Mouse (Mus musculus): ENCODE data around the gene Ulk4. TPM values are rescaled to one million over a fixed set of nuclear protein-coding genes. Genes with fewer than 3 reads are reported as not detected.
A peak's percentile ranks its signal among the peaks of the same experiment; 100 is the strongest.

Ulk4 gene
- polyA plus RNA-seq, 1 experiment from 2014 or later: 136 TPM

DNA sequence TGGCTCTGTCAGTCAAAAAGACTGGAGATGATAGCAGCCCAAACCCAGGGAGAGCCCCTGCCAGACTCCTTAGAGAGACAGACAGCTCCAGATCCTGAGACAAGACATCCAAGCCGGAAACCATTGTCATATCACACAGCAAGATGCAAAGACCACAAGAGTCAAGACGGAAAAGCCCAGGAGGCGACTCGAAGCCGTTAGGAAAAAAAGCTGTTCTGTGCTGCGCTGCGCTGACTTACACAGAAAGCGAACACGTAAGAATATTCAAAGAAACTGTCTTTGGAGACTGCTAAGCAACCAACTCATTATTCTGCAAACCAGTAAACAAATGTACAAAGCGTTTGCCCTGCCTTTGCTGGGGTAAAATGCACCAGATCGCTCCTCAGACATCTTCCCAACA is 101.8 kb downstream of the Ulk4 start:
- ATAC-seq (replicated peaks; ENCODE audit: low FRiP score, low read depth) (no peak), DNase-seq (ENCODE audit: low spot score) (no peak)
- Histone ChIP-seq H3K36me3 (ENCODE audit: insufficient read depth, low read length) (no peaks in the 10 kb centered on the region), H3K4me2 (ENCODE audit: low read length) (no peak overlapping the region), H3K27ac (no peak overlapping the region), H3K9me3 (replicated peaks; ENCODE audit: low read length) (no peaks in the 10 kb centered on the region), H3K4me3 (replicated peaks; ENCODE audit: low read depth, low read length) (no peak overlapping the region), H3K9ac (ENCODE audit: low read depth, low read length) (no peak overlapping the region), H3K27me3 (ENCODE audit: insufficient read depth, low read length) (no peaks in the 10 kb centered on the region), H3K4me1 (replicated peaks; ENCODE audit: insufficient read depth, low read length) (no peaks in the 10 kb centered on the region)
- WGBS: 91% methylated on average over 11 of the region's 11 CpGs
- TF ChIP-seq CTCF (IDR thresholded peaks at IDR 0.05; ENCODE audit: low read depth): no peak

DNA sequence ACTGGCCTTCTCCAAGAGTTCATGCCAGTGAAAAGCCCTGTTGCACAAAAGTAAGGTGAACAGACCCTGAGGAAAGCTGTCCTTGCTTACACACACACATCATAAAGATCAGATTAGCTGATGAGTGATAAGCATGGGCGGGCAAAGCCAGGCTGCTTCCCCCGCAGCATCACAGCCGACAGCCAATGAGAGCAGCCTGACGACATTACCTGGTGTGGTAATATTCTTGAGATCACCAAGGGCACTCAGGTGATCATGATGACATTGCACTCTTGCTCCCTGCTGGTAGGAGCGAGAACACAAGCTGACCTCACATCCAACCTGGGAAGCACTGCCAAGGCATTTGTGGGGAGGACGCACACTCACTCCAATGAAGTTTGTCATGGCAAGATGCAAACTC is 104.9 kb downstream of the Ulk4 start:
- Histone ChIP-seq H3K27me3 (ENCODE audit: insufficient read depth, low read length) (no peaks in the 10 kb centered on the region), H3K27ac (no peak overlapping the region), H3K9me3 (replicated peaks; ENCODE audit: low read length) (no peaks in the 10 kb centered on the region), H3K4me3 (replicated peaks; ENCODE audit: low read depth, low read length) (no peak overlapping the region), H3K9ac (ENCODE audit: low read depth, low read length) (no peak overlapping the region), H3K4me2 (ENCODE audit: low read length) (no peak overlapping the region), H3K36me3 (ENCODE audit: insufficient read depth, low read length) (no peaks in the 10 kb centered on the region), H3K4me1 (replicated peaks; ENCODE audit: insufficient read depth, low read length) (no peaks in the 10 kb centered on the region)
- ATAC-seq (replicated peaks; ENCODE audit: low FRiP score, low read depth) (no peak), DNase-seq (ENCODE audit: low spot score) (no peak)
- WGBS: 83% methylated on average over 6 of the region's 6 CpGs
- TF ChIP-seq CTCF (IDR thresholded peaks at IDR 0.05; ENCODE audit: low read depth): no peak

DNA sequence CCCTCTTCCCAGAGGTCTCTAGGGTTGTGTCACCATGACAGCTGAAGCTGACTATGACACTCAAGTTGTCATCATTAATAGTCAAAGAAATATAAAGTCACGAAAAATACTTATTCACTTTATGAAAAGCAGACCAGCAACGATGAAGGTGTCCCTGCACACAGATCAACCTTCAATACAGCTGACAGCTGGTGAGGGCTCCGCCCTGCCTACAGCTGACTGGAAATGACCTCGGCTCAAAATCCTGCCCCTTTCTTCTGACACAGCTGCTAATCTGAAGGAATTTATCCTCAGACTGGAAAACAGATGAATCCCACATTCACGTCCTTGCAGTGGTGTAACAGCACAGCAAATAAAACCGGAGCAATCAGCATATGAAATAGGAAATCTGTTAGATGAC is 105.4 kb downstream of the Ulk4 start:
- TF ChIP-seq CTCF (IDR thresholded peaks at IDR 0.05; ENCODE audit: low read depth): no peak
- ATAC-seq (replicated peaks; ENCODE audit: low FRiP score, low read depth) (no peak), DNase-seq (ENCODE audit: low spot score) (no peak)
- Histone ChIP-seq H3K9ac (ENCODE audit: low read depth, low read length) (no peak overlapping the region), H3K9me3 (replicated peaks; ENCODE audit: low read length) (no peaks in the 10 kb centered on the region), H3K4me3 (replicated peaks; ENCODE audit: low read depth, low read length) (no peak overlapping the region), H3K27ac (no peak overlapping the region), H3K4me1 (replicated peaks; ENCODE audit: insufficient read depth, low read length) (no peaks in the 10 kb centered on the region), H3K27me3 (ENCODE audit: insufficient read depth, low read length) (no peaks in the 10 kb centered on the region), H3K36me3 (ENCODE audit: insufficient read depth, low read length) (no peaks in the 10 kb centered on the region), H3K4me2 (ENCODE audit: low read length) (no peak overlapping the region)
- WGBS: 68% methylated on average over 6 of the region's 6 CpGs

DNA sequence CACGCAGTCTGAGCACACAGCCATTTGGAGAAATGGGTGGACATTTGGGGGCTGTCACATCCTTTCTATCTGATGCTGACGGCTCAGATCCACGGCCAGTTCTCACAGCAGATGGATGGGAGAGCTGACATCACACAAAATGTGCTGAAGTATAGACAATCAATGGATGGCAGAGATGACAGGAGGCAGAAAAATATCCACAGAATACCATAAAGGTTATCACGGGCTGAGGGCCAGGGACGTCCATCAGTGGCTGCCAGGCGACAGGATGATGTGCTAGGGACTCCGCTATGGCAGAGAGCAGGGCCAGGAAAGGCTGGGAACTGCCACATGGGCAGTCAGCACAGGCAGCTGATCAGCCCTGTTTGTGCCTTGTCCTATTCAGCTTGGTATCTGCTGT is 112.4 kb downstream of the Ulk4 start:
- WGBS: 86% methylated on average over 7 of the region's 7 CpGs
- TF ChIP-seq CTCF (IDR thresholded peaks at IDR 0.05; ENCODE audit: low read depth): no peak
- DNase-seq (ENCODE audit: low spot score) (no peak), ATAC-seq (replicated peaks; ENCODE audit: low FRiP score, low read depth) (no peak)
- H3K9me3 ChIP-seq (replicated peaks; ENCODE audit: low read length): no peaks in the 10 kb centered on the region
- no peak overlapping the region for H3K4me2 ChIP-seq (ENCODE audit: low read length)
- H3K27me3 ChIP-seq (ENCODE audit: insufficient read depth, low read length): no peaks in the 10 kb centered on the region
- H3K9ac ChIP-seq (ENCODE audit: low read depth, low read length): no peak overlapping the region
- H3K36me3 ChIP-seq (ENCODE audit: insufficient read depth, low read length): no peaks in the 10 kb centered on the region
- no peak overlapping the region for H3K27ac ChIP-seq
- no peaks in the 10 kb centered on the region for H3K4me1 ChIP-seq (replicated peaks; ENCODE audit: insufficient read depth, low read length)
- no peak overlapping the region for H3K4me3 ChIP-seq (replicated peaks; ENCODE audit: low read depth, low read length)

DNA sequence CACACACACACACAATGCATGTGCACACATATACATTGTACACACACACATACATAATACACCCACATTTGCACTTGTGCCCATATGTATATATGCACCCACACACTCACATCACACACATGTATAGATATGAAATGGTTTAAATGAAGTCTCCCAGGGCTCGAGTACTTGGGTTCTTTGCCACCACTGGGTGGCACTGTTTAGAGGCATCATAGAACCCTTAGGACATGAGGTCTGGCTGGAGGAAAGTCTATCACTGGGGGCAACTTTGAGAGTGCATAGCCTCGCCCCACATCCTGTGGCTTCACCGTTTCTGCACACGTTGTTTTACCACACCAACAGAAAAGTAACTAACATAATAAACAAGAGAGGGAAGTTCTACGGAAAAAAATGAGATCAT is 114.2 kb downstream of the Ulk4 start:
- DNase-seq (ENCODE audit: low spot score) (peak; percentile 51), ATAC-seq (replicated peaks; ENCODE audit: low FRiP score, low read depth) (no peak)
- Histone ChIP-seq H3K4me3 (replicated peaks; ENCODE audit: low read depth, low read length) (no peak overlapping the region), H3K27me3 (ENCODE audit: insufficient read depth, low read length) (no peaks in the 10 kb centered on the region), H3K27ac (no peak overlapping the region), H3K9ac (ENCODE audit: low read depth, low read length) (no peak overlapping the region), H3K4me2 (ENCODE audit: low read length) (no peak overlapping the region), H3K9me3 (replicated peaks; ENCODE audit: low read length) (no peaks in the 10 kb centered on the region), H3K4me1 (replicated peaks; ENCODE audit: insufficient read depth, low read length) (no peaks in the 10 kb centered on the region), H3K36me3 (ENCODE audit: insufficient read depth, low read length) (no peaks in the 10 kb centered on the region)
- 51% methylated on average over 5 of the region's 5 CpGs for WGBS
- TF ChIP-seq CTCF (IDR thresholded peaks at IDR 0.05; ENCODE audit: low read depth): peak; percentile 75

DNA sequence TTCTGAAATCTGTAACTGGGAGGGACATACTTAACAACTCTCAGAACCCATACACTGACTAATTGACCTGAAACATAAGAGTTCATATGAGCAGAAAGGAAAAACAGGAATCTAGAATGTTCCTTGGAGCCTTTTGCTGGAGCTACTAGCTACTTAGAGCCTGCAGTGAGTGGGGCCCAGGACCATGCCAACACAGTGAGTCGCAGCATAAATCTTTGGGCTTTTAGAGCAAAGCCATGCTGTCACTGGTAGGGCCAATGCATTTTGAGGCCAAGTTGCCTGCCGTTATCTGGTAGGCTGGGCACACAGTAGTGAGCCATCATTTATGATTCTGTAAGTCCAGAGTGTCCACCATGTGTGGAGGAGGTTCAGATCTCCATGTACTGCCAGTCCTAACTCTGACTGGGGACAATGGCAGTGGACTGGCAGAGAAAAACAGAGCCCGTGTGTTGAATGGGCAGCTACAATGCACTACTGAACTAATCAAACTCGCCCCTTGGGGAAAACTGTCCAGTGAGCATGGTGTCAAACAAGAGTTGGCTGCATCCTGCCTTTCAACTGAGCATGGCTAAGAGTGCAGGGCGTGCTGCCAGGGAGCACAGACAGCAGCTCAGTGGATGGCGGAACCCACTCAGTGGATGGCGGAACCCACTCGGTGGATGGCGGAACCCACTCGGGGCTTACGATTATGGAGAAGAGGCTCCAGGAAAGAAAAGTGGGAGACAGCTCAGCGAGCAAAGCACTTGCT is 115.0 kb downstream of the Ulk4 start:
- Histone ChIP-seq H3K4me2 (ENCODE audit: low read length) (no peak overlapping the region), H3K4me3 (replicated peaks; ENCODE audit: low read depth, low read length) (no peak overlapping the region), H3K27ac (no peak overlapping the region), H3K27me3 (ENCODE audit: insufficient read depth, low read length) (no peaks in the 10 kb centered on the region), H3K36me3 (ENCODE audit: insufficient read depth, low read length) (no peaks in the 10 kb centered on the region), H3K9me3 (replicated peaks; ENCODE audit: low read length) (no peaks in the 10 kb centered on the region), H3K9ac (ENCODE audit: low read depth, low read length) (no peak overlapping the region), H3K4me1 (replicated peaks; ENCODE audit: insufficient read depth, low read length) (no peaks in the 10 kb centered on the region)
- WGBS: 92% methylated on average over 12 of the region's 12 CpGs
- no peak for ATAC-seq (replicated peaks; ENCODE audit: low FRiP score, low read depth)
- TF ChIP-seq CTCF (IDR thresholded peaks at IDR 0.05; ENCODE audit: low read depth): no peak
- DNase-seq (ENCODE audit: low spot score): no peak

All from kidney, postnatal 0 days (tissue).